Mouse (Mus musculus) adrenal gland, postnatal 25 days (tissue): ENCODE measurements around the gene Ngrn. TPM values are rescaled to one million over a fixed set of nuclear protein-coding genes. Genes with fewer than 3 reads are reported as not detected.

ENCODE experiments used
- DNase-seq: peaks from one replicate; pipeline ENCODE4 v3.0.0; 2021; ENCODE audit warnings: mixed read lengths
- total RNA-seq: library from RNA; stranded (reverse); gene quantifications from 2 replicates; pipeline ENCODE4 v1.2.3, GENCODE M21; 2021

Ngrn gene
- total RNA-seq, 1 experiment from 2014 or later, result 64.1 TPM

DNA sequence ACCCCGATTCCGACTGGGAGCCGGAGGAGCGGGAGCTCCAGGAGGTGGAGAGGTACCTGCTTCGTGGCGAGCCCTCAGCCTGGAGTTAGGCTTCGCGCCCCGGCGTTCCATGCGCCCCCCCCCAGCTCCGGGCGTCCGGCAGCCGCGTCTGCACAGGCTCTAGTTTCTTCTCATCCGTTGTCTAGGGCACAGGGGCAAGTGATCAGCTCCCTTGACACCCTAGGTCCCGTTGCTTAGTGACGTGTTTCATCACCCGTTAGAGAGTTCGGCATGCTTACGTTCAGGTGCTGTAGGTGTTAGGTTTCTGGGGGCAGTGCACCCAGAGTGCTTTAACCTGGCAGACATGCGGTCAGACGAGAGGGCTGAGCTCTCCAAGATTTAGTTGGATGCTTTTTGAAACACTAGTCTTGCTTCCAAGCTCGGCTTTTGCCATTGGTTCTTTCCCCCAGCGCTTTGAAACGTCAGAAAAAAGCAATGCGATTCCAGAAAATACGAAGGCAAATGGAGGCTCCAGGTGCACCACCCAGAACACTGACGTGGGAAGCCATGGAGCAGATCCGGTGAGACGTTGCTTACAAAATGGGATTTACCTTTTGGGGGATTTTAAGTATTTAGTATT is 466 bp downstream of the Ngrn start:
- DNase-seq, result no peak

DNA sequence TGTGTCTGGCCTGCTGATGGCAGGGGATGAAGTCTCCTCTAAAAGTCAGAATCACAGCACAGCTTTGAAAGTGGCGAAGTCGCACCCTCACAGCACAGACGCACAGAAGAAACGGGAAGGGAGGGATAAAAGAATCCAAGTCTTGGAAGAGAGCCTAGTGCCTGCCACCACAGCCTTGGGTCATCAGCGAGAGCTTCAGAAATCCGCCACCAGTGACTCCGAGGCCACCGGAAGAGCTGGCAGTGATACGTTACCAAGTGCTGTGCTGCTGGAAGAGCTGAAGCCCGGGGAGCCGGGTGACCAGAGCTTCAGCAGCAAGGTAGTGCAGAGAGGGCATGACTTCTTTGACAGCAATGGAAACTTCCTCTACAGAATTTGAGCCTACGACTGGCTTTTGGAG is 3.6 kb downstream of the Ngrn start:
- peak; percentile 30 for DNase-seq

DNA sequence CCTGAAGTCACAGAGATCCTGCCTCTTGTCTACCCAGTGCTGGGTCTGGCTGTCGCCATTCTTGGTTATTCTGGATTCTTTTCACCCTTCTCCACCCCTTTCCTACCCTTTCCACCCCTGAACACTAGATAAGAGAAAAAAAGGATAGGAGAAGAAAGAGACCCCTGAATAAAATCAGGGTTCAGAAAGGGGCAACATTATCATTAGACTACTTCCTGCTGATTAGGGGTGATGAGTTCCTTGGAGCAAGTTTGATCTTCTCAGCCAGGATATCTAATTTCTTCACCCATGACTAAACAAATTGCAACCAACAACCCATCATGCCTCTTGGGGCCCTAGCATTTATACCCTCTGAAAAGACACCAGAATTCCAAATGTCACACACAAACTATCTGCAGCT is 6.7 kb downstream of the Ngrn start:
- no peak for DNase-seq

DNA sequence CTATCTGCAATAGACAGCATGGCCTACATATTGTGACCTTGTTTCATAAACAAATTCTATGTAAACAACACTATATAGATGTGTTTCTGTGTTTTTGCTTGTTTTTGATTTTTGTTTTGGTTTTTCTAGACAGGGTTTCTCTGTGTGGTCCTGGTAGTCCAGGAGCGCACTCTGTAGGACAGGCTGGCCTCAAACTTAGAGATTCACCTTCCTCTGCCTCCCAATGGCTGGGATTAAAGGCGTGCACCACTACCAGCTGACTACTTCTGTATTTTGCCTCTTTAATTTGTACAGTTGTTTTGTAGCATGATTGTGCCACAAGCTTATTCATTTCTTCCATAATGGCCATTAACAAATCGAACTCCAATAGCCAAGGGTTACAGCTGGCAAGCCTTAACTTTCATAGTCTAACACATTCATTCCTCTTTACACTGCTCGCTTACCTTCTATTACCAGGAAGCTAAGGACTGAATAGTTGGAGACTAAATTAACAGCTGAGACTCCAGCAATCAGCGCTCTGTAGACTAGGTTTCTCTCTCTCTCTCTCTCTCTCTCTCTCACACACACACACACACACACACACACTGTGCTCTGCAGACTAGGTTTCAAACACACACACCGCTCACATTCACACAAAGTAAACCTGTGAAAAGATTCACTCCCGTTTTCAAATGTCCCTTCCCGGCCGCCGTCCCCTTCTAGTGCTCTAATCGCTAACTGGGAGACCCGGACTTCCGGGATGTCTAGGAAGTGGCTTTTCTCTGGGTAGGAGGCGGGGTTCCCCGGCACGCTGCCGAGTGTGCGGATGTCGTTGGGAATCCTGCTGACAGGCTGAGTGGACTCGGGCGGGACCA is 8.1 kb downstream of the Ngrn start, which contains the start of gene Vps33b:
Gene Vps33b (plus strand): TSS at position 753 of the 854 bp plus-strand sequence.
- DNase-seq, result peak; percentile 98

DNA sequence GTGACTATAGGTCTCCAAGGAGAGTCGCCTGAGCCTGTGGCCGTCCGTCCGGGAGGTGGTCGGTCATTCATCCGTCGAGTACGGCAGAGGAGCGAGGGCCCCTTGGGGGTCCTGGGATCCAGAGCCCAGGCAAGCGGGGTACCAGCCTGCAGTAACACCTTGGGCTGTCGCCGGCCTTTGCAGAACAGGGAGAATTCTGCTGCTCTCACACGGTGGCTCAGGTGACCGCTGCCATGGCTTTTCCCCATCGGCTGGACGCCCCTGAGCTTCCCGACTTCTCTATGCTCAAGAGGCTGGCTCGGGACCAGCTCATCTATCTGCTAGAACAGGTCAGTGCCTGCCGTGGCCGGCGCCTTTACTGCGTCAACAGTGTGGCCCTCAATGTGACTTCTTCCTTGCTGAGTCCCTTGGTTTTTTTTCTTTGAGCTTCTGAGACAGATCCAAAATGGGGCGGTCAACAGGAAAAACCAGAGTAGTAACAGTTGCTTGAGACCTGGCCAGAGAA is 8.8 kb downstream of the Ngrn start:
- DNase-seq, result peak; percentile 52

DNA sequence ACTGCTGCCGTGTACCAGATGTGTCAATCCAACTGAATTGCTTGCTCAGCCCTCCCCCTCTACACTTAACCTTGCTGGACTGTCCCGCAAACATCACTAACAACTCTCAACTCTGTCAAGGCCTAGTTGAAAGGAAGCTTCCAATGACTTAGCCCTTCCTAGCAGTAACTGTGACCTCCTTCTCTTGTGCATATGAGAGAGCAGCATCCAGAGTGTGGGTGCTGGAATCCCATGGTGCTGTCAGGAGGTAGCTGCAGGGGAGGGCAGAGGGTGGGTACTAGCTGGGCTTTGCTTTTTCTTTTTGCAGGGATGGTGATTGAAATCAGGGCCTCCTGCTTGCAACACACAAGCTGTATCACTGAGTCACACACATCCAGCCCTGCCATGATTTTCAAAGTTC is 12.4 kb downstream of the Ngrn start:
- no peak for DNase-seq

DNA sequence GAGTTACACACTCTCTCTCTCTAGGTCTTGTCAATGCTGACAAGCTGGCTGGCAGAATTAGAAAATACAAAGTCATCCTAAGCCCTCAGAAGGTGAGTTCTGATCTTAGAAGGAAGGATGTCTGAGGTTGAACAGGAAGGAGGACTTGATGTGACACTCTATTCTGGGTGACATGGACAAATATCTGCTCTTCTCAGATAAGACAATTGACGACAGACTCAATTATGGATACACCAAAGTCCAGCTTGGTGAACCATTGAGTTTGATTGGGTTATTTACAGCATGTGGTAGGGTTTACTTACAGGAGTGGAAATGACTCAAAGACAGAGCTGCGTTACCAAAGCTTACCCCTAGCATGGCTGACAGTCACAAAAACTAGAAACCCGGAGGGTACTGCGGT is 15.4 kb downstream of the Ngrn start:
- DNase-seq, result no peak

DNA sequence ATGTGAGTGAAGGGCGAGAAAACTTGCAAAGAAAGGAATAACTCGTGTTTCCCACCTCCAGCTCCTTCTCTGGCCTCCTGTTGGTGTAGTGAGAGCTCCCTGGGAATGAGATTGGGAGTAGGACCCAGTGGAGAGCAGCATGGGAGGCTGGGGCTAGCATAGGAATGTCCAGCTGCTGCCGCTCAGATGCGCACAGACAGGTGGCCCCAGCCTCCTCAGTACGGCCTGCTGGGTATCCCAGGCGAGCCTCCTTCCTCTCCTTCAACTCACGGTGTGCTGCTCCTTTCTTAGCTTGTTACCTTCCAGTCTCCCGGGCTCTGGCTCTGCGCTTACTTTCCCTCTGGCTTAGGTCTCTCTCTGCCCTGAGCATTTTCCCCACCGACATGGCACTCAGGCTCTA is 19.0 kb downstream of the Ngrn start:
- no peak for DNase-seq

DNA sequence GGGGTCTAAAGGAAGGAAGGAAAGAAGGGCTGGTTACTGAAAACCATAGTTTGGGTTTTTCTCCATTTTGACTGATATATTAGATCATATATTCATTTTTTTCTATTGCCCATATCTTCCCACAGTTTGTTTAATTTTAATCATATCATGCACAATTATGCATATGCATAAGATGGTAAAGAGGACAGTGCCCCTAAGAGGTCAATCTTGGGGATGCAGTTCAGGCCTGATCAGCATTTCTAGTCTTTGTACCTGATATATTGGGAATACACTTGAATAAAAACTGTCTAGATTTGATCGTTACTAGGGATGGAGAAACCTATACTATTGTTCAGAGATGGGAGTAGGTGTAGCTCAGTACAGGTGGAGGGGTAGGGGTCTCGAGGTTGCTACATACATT is 20.0 kb downstream of the Ngrn start:
- DNase-seq, result no peak

DNA sequence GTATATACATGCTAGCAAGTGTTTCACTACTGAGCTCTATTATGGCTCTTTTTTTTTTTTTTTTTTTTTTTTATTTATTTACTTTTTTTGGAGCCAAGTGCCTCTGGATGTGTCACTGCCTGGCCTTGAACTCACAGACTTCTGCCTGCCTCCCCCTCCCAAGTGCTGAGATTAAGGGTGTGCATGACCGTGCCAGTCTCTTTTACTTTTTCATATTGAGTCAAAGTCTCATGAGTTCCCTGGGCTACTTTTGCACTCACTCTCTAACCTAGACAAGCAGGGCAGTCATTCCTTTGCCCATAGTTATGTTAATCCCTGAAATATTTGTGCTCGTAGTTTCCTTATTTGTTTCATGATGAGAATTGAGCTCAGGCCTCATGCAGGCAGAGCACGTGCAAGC is 20.6 kb downstream of the Ngrn start:
- DNase-seq, result peak; percentile 28

DNA sequence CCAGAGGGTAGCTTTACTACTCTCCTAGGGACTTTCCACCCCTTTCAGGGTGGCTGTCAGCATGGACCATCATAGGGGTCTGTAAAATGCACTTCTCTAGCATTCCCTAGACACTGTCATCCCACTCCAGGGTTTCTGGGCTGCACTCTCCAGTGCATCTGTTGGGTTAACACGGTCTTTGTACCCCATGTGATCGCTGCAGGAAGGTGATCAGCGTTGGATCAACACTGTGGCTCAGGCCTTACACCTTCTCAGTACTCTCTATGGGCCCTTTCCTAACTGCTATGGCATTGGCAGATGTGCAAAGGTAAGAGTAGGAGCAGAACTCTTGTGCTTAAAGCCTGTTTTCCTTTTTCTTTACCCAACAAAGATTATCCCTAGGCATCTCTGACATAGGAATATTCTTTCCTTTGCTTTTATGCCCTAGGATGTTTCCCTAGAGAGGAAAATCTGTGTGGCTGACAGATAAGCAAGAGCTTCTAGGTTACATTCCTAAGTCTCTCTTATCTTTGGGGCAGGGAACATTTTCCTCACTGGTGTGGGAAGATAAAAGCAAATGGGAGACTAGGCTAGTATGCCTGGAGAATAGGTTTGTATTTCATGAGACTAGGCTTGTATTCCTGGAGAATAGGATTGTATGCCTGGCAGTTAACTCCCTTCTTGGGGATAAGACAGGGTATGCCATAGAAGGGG is 22.4 kb downstream of the Ngrn start:
- DNase-seq, result no peak

DNA sequence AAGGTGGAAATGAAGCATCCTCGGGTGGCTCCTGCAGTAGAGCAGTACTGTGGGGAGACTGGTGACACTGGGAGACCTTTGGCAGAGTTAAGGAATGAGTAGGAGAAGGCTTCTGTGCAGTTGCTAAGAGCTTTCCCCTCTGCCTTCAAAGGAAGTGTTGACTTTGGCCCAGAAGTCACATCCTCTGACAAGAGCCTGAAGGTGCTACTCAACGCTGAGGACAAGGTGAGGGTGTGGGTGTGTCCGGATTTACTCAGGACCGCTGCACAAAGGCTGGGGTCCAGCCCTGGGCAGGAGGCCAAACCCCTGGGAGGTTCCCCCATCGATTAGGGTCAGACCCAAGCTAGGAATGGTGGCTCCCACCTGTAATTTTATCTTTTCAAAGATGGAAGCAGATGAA is 23.4 kb downstream of the Ngrn start:
- no peak for DNase-seq

DNA sequence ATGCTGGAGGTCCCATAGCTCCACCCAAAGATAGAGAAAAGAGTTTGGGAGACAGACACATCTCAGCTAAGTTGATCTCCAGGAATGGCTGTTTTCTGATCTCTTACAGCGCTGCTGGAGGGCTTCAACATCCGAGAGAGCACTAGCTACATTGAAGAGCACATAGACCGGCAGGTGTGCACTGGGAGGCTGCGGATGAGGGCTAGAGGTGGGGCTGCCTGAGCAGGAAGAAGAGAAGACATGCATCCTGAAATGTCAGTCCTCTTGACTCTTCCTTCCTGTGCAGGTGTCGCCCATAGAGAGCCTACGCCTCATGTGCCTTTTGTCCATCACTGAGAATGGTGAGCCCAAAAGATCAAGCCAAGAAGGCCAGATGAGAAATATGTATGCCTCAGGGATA is 24.7 kb downstream of the Ngrn start:
- no peak for DNase-seq

DNA sequence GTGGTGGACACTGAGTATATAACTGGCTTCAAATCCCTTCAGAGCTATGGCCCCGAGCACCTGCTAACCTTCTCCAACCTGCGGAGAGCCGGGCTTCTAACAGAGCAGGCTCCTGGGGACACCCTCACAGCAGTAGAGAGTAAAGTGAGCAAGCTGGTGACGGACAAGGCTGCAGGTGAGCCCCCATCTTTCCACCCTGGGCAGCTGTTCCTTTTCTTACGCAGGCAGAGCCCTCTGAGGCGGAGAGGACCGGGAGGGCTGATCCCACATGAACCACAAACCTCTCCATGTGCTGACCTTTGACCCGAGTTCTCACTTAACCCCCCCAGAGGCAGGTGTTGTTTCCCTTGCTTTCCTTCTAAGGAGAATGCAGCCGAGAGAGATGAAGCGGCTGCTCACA is 26.7 kb downstream of the Ngrn start:
- DNase-seq, result no peak

DNA sequence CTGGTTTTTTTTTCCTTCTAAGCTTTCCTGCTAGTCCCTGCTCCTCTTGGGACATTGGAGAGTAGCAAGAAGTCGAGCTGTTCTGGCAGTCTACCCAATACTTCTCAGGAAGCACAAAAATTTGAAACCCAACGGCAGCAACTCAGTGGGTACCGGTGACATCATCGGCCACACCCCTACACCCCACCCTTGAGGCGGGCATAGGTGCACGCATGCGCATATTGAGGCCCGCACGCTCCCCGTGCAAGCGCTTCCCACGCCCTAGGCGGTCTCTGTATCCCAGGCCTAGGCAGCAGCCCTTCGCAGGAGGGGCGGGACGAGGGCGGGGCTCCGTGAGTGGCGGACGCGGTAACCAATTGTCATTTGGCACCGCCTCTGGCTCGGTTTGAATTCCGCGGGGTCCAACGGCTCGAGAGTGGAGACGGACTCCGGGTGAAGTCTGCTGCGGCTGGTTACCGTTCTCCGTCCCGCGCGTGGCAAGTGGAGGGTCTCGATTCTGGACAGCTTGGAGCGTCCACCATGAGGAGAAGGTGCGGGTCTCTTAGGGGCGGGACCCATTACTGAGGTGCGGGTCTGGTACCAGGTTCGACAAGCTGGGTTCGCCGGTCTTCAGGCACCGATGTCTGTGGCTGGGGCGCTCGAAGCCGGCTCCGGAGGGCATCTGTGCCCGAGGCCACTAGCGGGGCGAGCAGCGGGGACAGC is 33.2 kb downstream of the Ngrn start, which contains the start of gene Prc1:
Gene Prc1 (plus strand): TSS at position 389 of the 702 bp plus-strand sequence.
- peak; percentile 98 for DNase-seq

DNA sequence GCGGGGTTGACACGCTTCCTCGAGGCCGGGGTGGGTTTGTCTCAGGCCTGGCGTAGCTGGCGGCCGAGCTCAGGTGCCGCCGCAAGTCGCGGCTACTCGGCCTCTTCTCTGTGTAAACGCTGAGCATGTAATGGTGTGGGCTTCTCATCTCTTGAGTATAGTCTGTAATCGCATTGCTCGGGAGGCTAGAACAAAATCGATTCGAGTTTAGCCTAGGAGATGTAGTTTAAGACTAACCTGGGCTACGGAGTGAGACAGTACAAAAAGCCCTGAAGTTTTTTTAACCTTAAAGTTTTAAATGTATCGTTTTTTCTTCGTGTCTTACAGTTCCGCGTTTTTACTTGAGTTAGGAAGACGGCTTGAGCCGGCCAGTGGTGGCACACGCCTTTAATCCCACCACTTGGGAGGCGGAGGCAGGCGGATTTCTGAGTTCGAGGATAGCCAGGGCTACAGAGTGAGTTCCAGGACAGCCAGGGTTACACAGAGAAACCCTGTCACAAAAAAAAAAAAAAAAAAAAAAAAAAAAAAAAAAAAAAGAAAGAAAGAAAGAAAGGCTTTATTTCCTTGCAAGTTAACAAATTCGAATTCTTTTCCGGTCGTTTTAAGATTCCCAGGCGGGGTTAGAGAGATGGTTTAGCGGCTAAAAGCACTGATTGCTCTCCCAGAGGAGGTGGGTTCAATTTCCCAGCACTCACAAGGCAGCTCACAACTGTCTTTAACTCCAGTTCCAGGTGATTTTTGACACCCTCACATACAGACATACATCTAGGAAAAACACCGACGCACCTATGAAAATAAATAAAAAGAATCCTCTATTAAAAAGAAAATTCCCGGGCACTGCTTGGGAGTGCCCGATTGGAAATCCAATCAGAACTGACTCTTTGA is 34.0 kb downstream of the Ngrn start:
- no peak for DNase-seq

DNA sequence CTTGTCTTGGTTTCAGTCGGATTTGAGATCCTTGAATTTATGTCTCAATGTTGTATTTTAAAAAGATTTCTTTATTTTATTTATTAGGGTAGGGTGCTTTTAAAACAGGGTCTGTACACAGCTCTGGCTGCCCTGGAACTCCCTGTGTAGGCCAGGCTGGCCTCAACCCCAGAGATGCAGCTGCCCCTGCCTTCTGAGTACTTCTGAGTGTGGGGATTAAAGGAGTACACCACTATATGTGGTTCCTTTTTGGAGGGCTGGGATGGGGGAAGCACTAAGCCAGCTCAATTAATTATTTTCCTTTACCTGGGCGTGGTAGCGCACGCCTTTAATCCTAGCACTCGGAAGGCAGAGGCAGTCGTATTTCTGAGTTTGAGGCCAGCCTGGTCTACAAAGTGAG is 35.4 kb downstream of the Ngrn start:
- no peak for DNase-seq

DNA sequence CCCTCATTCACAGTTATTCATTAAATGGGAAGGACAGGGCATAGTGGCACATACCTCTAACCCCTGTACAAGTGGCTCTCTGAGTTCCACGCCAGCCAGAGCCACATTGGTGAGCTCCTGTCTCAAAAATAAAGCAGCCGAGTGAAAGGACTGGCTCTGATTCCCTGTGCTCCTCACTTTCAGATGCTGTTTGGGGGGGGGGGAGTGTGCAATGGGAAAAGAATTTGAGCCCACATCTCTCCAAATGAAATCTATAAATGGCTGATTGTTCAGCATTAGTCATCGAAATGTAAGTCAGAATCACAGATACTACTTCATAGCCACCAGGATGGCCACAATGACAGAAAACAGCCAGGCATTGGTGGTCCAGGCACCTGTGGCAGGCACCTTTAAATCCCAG is 36.0 kb downstream of the Ngrn start:
- no peak for DNase-seq

DNA sequence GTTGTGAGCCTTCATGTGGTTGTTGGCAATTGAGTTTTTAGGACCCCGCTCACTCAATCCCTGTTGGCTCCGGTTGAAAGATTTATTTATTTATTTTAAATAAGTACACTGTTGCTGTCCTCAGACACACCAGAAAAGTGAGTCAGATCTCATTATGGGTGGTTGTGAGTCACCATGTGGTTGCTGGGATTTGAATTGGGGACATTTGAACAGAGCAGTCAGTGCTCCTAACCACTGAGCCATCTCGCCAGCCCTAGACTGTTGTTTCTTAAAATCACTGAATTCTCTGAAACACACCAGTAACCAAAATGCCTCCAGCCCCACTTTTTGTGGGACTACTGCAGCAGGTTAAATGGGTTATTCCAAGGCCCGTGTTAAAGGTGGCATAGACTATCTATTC is 37.7 kb downstream of the Ngrn start:
- DNase-seq, result no peak

DNA sequence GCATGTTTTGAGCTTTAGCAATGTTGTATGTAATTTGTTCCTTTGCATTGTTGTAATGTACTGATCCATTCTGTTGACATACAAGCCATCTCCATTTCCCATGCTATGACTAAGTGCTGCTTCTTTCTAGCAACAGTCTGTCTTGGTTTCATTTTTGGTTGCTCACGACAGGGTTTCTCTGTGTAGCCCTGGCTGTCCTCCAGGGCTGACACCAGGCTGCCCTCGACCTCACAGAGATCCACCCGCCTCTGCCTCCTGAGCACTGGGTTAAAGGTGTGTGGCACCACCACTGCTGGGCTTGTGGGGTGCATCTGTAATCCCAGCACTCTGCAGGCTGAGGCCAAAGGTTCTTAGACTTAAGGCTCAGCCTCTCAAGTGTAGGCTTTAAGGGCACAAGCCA is 38.6 kb downstream of the Ngrn start:
- no peak for DNase-seq

DNA sequence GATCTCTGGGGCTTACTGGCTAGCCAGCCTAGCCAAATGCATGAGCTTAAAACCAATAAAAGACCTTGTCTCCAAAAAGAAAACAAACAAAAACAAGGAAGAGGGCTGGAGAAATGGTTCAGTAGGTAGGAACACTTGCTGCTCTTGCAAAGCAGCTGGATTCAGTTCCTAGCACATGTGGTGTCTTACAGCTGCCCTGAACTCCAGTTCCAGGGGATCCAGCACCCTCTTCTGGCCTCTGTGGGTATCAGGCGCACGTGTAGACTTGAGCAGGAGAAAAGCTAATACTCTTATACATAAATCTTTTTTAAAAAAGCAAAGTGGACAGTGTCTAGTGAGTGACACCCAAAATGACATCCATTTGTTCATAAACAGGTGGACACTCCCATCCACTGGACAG is 40.5 kb downstream of the Ngrn start:
- DNase-seq, result no peak
